Mouse (Mus musculus) bone marrow macrophage, adult 2 months (primary cell): ENCODE data around the gene Sppl2a. TPM values are rescaled to one million over a fixed set of nuclear protein-coding genes. Genes with fewer than 3 reads are reported as not detected.
"Not testable (repeated sequence)": the region's sequence is repeated elsewhere in the genome, so short reads cannot be mapped to it uniquely, and the experiment has no call there.

Experiments used
- H3K27ac ChIP-seq: 2 replicates; pipeline ENCODE4 v1.5.1; 2012; ENCODE audit warnings: low read depth, low read length; ENCODE audit not compliant: insufficient read depth
- H3K4me1 ChIP-seq: 2 replicates; pipeline ENCODE4 v1.6.1; 2012; ENCODE audit warnings: low read length; ENCODE audit not compliant: control insufficient read depth, insufficient read depth
- H3K4me3 ChIP-seq: 2 replicates; pipeline ENCODE4 v1.5.1; 2012; ENCODE audit warnings: mild to moderate bottlenecking, low read length, moderate library complexity; ENCODE audit not compliant: insufficient read depth
- CTCF ChIP-seq: IDR thresholded peaks from 2 replicates; pipeline ENCODE4 v1.5.1; 2012; ENCODE audit warnings: low read depth, mild to moderate bottlenecking, low read length, moderate library complexity
- POLR2A ChIP-seq: IDR thresholded peaks from 2 replicates; pipeline ENCODE4 v1.6.1; 2012; ENCODE audit warnings: mild to moderate bottlenecking, low read depth, low read length, borderline replicate concordance
- polyA plus RNA-seq: library from polyadenylated mRNA; stranded (reverse); fragments of >200 nt; gene quantifications from 2 replicates; pipeline ENCODE4 v1.2.4, GENCODE M21; 2012; ENCODE audit not compliant: missing spikeins, insufficient read depth, insufficient read length

Gene Sppl2a
- polyA plus RNA-seq, result 104 and 127 TPM in 2 replicates

GRCm38 (mm10) chr2:126932897-126933641 lies at the start of gene Sppl2a:
TSS of gene Sppl2a (minus strand) at chr2:126933235.
- Histone ChIP-seq H3K4me3 (peak within 1 kb of the TSS; percentile 73), H3K27ac (peak within 1 kb of the TSS; percentile 97), H3K4me1 (peaks cover 8% of the 10 kb centered on the region)
- TF ChIP-seq POLR2A (no peak), CTCF (no peak)

- TF ChIP-seq POLR2A (no peak), CTCF (no peak)
- no peak overlapping the region for H3K27ac ChIP-seq
- H3K4me1 ChIP-seq, result no peaks in the 10 kb centered on the region
- H3K4me3 ChIP-seq, result no peak overlapping the region
Observed at GRCm38 (mm10) chr2:126977428-126977827, 44.4 kb upstream of the Sppl2a start.

- Histone ChIP-seq H3K4me1 (no peaks in the 10 kb centered on the region), H3K27ac (no peak overlapping the region), H3K4me3 (no peak overlapping the region)
- TF ChIP-seq POLR2A, result no peak
- no peak for TF ChIP-seq CTCF
Observed at GRCm38 (mm10) chr2:126961696-126962095, 28.7 kb upstream of the Sppl2a start.

- H3K4me1 ChIP-seq, result 0 out of 2 replicates have a peak, but pooled peaks cover under 1% of the 10 kb centered on the region
- H3K4me3 ChIP-seq, result no peak overlapping the region
- no peak overlapping the region for H3K27ac ChIP-seq
- no peak for TF ChIP-seq POLR2A
Observed at GRCm38 (mm10) chr2:126955671-126956070, 22.6 kb upstream of the Sppl2a start.

- TF ChIP-seq POLR2A, result no peak
- TF ChIP-seq CTCF, result no peak
- Histone ChIP-seq H3K4me1 (peaks cover 9% of the 10 kb centered on the region), H3K4me3 (no peak overlapping the region), H3K27ac (no peak overlapping the region)
Observed at GRCm38 (mm10) chr2:126951085-126951484, 18.1 kb upstream of the Sppl2a start.

- Histone ChIP-seq H3K4me3 (no peak overlapping the region), H3K27ac (no peak overlapping the region), H3K4me1 (peaks cover 13% of the 10 kb centered on the region)
- no peak for TF ChIP-seq POLR2A
- no peak for TF ChIP-seq CTCF
Observed at GRCm38 (mm10) chr2:126950453-126950852, 17.4 kb upstream of the Sppl2a start.

GRCm38 (mm10) chr2:126949856-126950255 lies 16.8 kb upstream of the Sppl2a start:
- H3K27ac ChIP-seq, result no peak overlapping the region
- peaks cover 14% of the 10 kb centered on the region for H3K4me1 ChIP-seq
- TF ChIP-seq CTCF (no peak), POLR2A (no peak)
- no peak overlapping the region for H3K4me3 ChIP-seq

GRCm38 (mm10) chr2:126949297-126949696 lies 16.3 kb upstream of the Sppl2a start:
- peaks cover 14% of the 10 kb centered on the region for H3K4me1 ChIP-seq
- H3K27ac ChIP-seq, H3K4me3 ChIP-seq: not testable (repeated sequence)

- Histone ChIP-seq H3K4me3 (no peak overlapping the region), H3K27ac (no peak overlapping the region), H3K4me1 (peaks cover 14% of the 10 kb centered on the region)
- no peak for TF ChIP-seq POLR2A
- TF ChIP-seq CTCF, result no peak
Observed at GRCm38 (mm10) chr2:126948231-126948630, 15.2 kb upstream of the Sppl2a start.

- H3K27ac ChIP-seq, result no peak overlapping the region
- peaks cover 14% of the 10 kb centered on the region for H3K4me1 ChIP-seq
- no peak overlapping the region for H3K4me3 ChIP-seq
- no peak for TF ChIP-seq POLR2A
- TF ChIP-seq CTCF, result no peak
Observed at GRCm38 (mm10) chr2:126947646-126948045, 14.6 kb upstream of the Sppl2a start.
